In the genomic region with DNA sequence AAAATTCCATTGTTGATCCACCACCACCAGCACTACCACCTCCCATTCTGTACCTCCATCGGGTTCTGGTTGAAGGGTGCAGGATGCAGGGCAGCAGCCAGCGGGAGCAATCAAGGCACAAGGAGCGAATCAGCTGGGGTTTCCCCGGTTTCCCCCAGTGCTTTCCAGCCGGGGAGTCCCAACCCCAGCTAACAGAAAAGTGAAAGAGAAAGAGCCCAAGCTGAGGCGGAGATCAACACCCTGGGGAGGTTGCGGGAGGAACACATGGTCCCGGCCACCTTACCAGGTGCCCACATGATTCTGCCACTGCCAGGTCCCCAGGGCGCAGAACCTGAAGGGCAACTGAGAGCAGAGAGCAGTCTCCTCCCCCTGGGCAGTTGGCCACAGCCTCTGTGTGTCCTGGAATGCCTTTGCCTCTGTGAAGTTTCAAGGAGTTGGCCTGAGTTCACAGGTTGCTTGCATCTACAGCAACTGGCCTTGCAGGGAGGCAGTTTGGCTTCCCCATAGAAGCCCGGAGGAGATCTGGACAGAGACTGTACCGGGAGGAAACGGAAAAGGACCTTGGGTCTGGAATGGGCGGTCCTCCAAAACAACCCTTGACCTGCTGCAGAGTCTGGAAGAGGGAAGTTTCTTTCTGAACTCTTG, we compare ENCODE assay signal across 8 mouse cellular contexts. TPM values are rescaled to one million over a fixed set of nuclear protein-coding genes. Genes with fewer than 3 reads are reported as not detected.
A peak's percentile ranks its signal among the peaks of the same experiment; 100 is the strongest.
DNase-seq lines count a peak whose midpoint lies in the region; ATAC-seq and TF ChIP-seq lines count a peak whose summit lies in the region.

A gene (minus strand): TSS at position 537 of the 645 bp plus-strand sequence.

- peak; percentile 89 for ATAC-seq in inflammation-experienced regulatory T-cells, adult 6 months
- peak; percentile 65 for ATAC-seq in liver, embryonic 12.5 days

- peak; percentile 11 for DNase-seq in layer of hippocampus, adult 11-12 months (ENCODE audit: low spot score)
- no peak for DNase-seq in layer of hippocampus, adult 9-10 months (ENCODE audit: low spot score)
- DNase-seq in cerebellum, postnatal 25 days: peak; percentile 9 to 38
- peak; percentile 49 to 68 for DNase-seq in gastrocnemius, postnatal 36 days
- peak; percentile 6 to 15 for DNase-seq in thymus, adult 18-20 months

- H3K36me3 ChIP-seq in liver, embryonic 12.5 days: no peaks in the 10 kb centered on the region
- no peaks in the 10 kb centered on the region for H3K36me3 ChIP-seq in myocyte (ENCODE audit: control insufficient read depth, insufficient read depth)

- intact Hi-C loops in gastrocnemius, postnatal 36 days (cut with DNase I): no loop called here

- H3ac ChIP-seq in myocyte (ENCODE audit: control insufficient read depth, insufficient read length): no peak within 1 kb of the TSS

- WGBS in liver, embryonic 12.5 days (ENCODE audit: insufficient replicate concordance): under 1% methylated on average over 13 of the region's 13 CpGs

- no peaks in the 10 kb centered on the region for H3K79me2 ChIP-seq in myocyte (ENCODE audit: control insufficient read depth, insufficient read depth)

- H3K9me3 ChIP-seq in liver, embryonic 12.5 days (replicated peaks): no peaks in the 10 kb centered on the region

- H3K9ac ChIP-seq in liver, embryonic 12.5 days: peak within 1 kb of the TSS; percentile 17

- peaks cover 13% of the 10 kb centered on the region; the same call in 1 of the 2 replicates for H3K4me1 ChIP-seq in liver, embryonic 12.5 days

- H3K27ac ChIP-seq in liver, embryonic 12.5 days: peak within 1 kb of the TSS; percentile 31

- H3K4me2 ChIP-seq in liver, embryonic 12.5 days: peak within 1 kb of the TSS; percentile 64
- H3K4me2 ChIP-seq in myocyte (ENCODE audit: low read depth): peak within 1 kb of the TSS; percentile 54

- H3K4me3 ChIP-seq in liver, embryonic 12.5 days: peak within 1 kb of the TSS; percentile 53
- H3K4me3 ChIP-seq in myocyte: no peak within 1 kb of the TSS

- no peaks in the 10 kb centered on the region; the same call in 1 of the 2 replicates for H3K27me3 ChIP-seq in liver, embryonic 12.5 days (replicated peaks)
- H3K27me3 ChIP-seq in myocyte (ENCODE audit: control insufficient read depth, insufficient read depth, insufficient read length): no peaks in the 10 kb centered on the region

- no peak for TF ChIP-seq POLR2A in myocyte (IDR thresholded peaks at IDR 0.05; ENCODE audit: insufficient read length, low read depth)

TF ChIP-seq in myocyte, 11 proteins besides CTCF, POLR2A, EP300 and RAD21:
- no peak for TF ChIP-seq TCF3 (IDR thresholded peaks at IDR 0.05; ENCODE audit: insufficient read length, low read depth)
- TF ChIP-seq REST (IDR thresholded peaks at IDR 0.05; ENCODE audit: insufficient read depth, insufficient read length): no peak
- no peak for TF ChIP-seq USF1 (IDR thresholded peaks at IDR 0.05; ENCODE audit: low read depth)
- TF ChIP-seq SRF (IDR thresholded peaks at IDR 0.05; ENCODE audit: control insufficient read depth, insufficient read length, low read depth): no peak
- TF ChIP-seq E2F4 (IDR thresholded peaks at IDR 0.05; ENCODE audit: insufficient read depth): no peak

RNA-seq across cellular contexts. Expression of the gene that starts here (rescaled TPM):
- total RNA-seq in gastrocnemius, postnatal 36 days (2021): 1 to 10 TPM; 4.1 to 5.3 TPM
- 1 to 10 TPM in 2 of 3 experiments, not detected in 1; 1.2 to 2.3 TPM for polyA plus RNA-seq in inflammation-experienced regulatory T-cells, adult 6 months (2017; shearing (Covaris generic))
- 3.6 and 3.8 TPM in 2 replicates for polyA plus RNA-seq in liver, embryonic 12.5 days (2016; fragmentation: Nextera tagmentation; extraction: Ambion mirVana)
- polyA plus RNA-seq in myocyte (2012; fragmentation: generic; extraction: Trizol): 0.12 TPM
